ENCODE assay signal across 9 mouse cellular contexts in the genomic region with DNA sequence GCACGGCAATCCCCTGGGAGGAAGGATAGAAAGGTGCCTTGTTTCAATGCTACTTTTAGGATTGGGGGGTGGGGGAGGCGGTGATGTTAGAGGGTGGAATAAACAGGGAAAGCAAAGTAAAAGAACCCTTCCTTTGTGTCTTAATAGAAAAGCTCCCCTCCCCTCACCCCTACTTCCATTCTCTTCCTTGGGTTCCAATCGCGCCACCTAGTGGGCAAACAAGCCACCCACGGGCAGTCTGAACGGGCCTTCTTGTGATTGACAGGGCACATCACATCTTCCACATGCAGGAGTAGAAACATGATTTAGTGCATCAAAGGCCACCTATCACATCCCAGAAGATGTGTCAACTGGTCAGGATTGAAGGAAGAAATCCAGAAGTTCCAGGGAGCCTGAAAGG. TPM values are rescaled to one million over a fixed set of nuclear protein-coding genes. Genes with fewer than 3 reads are reported as not detected.
DNase-seq lines count a peak whose midpoint lies in the region; ATAC-seq and TF ChIP-seq lines count a peak whose summit lies in the region.
"Had no signal": no experiment of that assay in that cellular context is flagged by ENCODE, and none has a peak within 500 bp of the region (broad histone marks: within the 10 kb centered on the region; RNA-seq: fewer than 3 reads in every experiment).

No protein-coding gene starts in this region.

- TF ChIP-seq CTCF in cerebellum, adult 2 months (IDR thresholded peaks at IDR 0.05; ENCODE audit: borderline replicate concordance, insufficient read depth, low read depth, low read length), result peak; percentile 42; the same call in 1 of the 2 replicates

- no peak for TF ChIP-seq POLR2A in cerebellum, adult 2 months (IDR thresholded peaks at IDR 0.05; ENCODE audit: borderline replicate concordance, insufficient read depth, low read length)

- H3K27me3 ChIP-seq in cerebellum, adult 2 months (ENCODE audit: control insufficient read depth, insufficient read depth, low read length), result no peaks in the 10 kb centered on the region
- H3K27me3 ChIP-seq: hindbrain, embryonic 15.5 days had no signal

- no peak overlapping the region for H3K4me3 ChIP-seq in cerebellum, adult 2 months (replicated peaks; ENCODE audit: insufficient read depth, low read depth, low read length)
- H3K4me3 ChIP-seq: hindbrain, embryonic 15.5 days had no signal

- 10% methylated on average over 6 of the region's 6 CpGs for WGBS in cerebellum, adult 2 months

- no peak for ATAC-seq in cerebellum, adult (ENCODE audit: insufficient number of reproducible peaks, low FRiP score, low TSS enrichment)

- no peak overlapping the region for H3K27ac ChIP-seq in cerebellum, adult 2 months (ENCODE audit: insufficient read depth, low read length)
- H3K27ac ChIP-seq: hindbrain, embryonic 15.5 days had no signal

- no peaks in the 10 kb centered on the region for H3K4me1 ChIP-seq in cerebellum, adult 2 months (ENCODE audit: control insufficient read depth, insufficient read depth, low read length)
- H3K4me1 ChIP-seq: hindbrain, embryonic 15.5 days had no signal

- peak; percentile 11 to 27 for DNase-seq in cerebellum, adult 2 months
- DNase-seq in urinary bladder, postnatal 14 days (ENCODE audit: low spot score), result peak; percentile 24
- DNase-seq in urinary bladder, postnatal 4 days (ENCODE audit: low spot score in 2 of 2), result no peak
- DNase-seq in forelimb bud, embryonic 11.5 days (ENCODE audit: low read depth, low spot score), result peak; percentile 72
- peak; percentile 68 to 78 for DNase-seq in left cerebral cortex, postnatal 14 days (ENCODE audit: low spot score in 2 of 2)
- peak; percentile 88 for DNase-seq in retina, postnatal 1 day
- peak; percentile 42 to 47 for DNase-seq in thymus, postnatal 36 days

- intact Hi-C loops in left cerebral cortex, postnatal 14 days (cut with DNase I), result no loop called here

RNA-seq across cellular contexts. Expression of a gene that starts 41.2 kb away (rescaled TPM):
- polyA plus RNA-seq in cerebellum, adult 2 months (2012; rRNA removed), result 81.5 and 82.7 TPM in 2 replicates
- total RNA-seq in left cerebral cortex, postnatal 14 days (2021), result 100 to 1,000 TPM in 1 of 2 experiments, 10 to 100 TPM in 1; 93.7 to 102 TPM

RNA-seq across cellular contexts. Expression of a gene that starts 41.7 kb away (rescaled TPM):
- polyA plus RNA-seq in cerebellum, adult 2 months (2012; rRNA removed), result 0.43 and 0.52 TPM in 2 replicates
- total RNA-seq in left cerebral cortex, postnatal 14 days (2021), result under 1 TPM in 1 of 2 experiments, not detected in 1; 0.40 TPM

Comparison
In these comparisons a context has a peak if more than half of its experiments do, and no peak if none do; other contexts are left out.
1. DNase-seq: peak in cerebellum, adult 2 months (2 of 2), urinary bladder, postnatal 14 days (single experiment), forelimb bud, embryonic 11.5 days (single experiment), left cerebral cortex, postnatal 14 days (2 of 2), retina, postnatal 1 day (single experiment) and thymus, postnatal 36 days (2 of 2); none in urinary bladder, postnatal 4 days (0 of 2).